Mouse (Mus musculus): ENCODE measurements around the gene Adgra1. TPM values are rescaled to one million over a fixed set of nuclear protein-coding genes. Genes with fewer than 3 reads are reported as not detected.

Gene Adgra1
- polyA plus RNA-seq, 1 experiment from 2014 or later: 14.4 TPM

- peak overlapping the region; percentile 28 for H3K4me2 ChIP-seq (replicated peaks; ENCODE audit: low read depth, low read length)
- DNase-seq (ENCODE audit: low spot score) (no peak), ATAC-seq (ENCODE audit: low FRiP score) (peak; percentile 34; the same call in 1 of the 2 replicates)
- peak overlapping the region; percentile 47; the same call in 1 of the 2 replicates for H3K27ac ChIP-seq (ENCODE audit: low read depth, low read length)
- H3K9me3 ChIP-seq (ENCODE audit: control insufficient read depth, low read length): no peaks in the 10 kb centered on the region
- H3K4me3 ChIP-seq (ENCODE audit: low read depth, low read length): 0 out of 2 replicates have a peak overlapping the region, but pooled peaks have one; percentile 4
- H3K4me1 ChIP-seq (replicated peaks; ENCODE audit: control insufficient read depth, insufficient read depth, low read length): 0 out of 2 replicates have a peak, but pooled peaks cover 2% of the 10 kb centered on the region
- peak overlapping the region; percentile 24 for H3K9ac ChIP-seq (ENCODE audit: low read depth, low read length)
- no peaks in the 10 kb centered on the region for H3K27me3 ChIP-seq (ENCODE audit: control insufficient read depth, insufficient read depth, low read length)
- H3K36me3 ChIP-seq (ENCODE audit: control insufficient read depth, insufficient read depth, low read length): no peaks in the 10 kb centered on the region
- WGBS: 20% methylated on average over 6 of the region's 6 CpGs
These were observed 71.3 kb downstream of the Adgra1 start for GRCm38 (mm10) chr7:139905261-139905660.

- ATAC-seq (ENCODE audit: low FRiP score) (peak; percentile 55), DNase-seq (ENCODE audit: low spot score) (peak; percentile 76)
- Histone ChIP-seq H3K36me3 (ENCODE audit: control insufficient read depth, insufficient read depth, low read length) (no peaks in the 10 kb centered on the region), H3K4me3 (ENCODE audit: low read depth, low read length) (0 out of 2 replicates have a peak overlapping the region, but pooled peaks have one; percentile 4), H3K4me2 (replicated peaks; ENCODE audit: low read depth, low read length) (peak overlapping the region; percentile 28), H3K9ac (ENCODE audit: low read depth, low read length) (peak overlapping the region; percentile 24), H3K27ac (ENCODE audit: low read depth, low read length) (peak overlapping the region; percentile 47; the same call in 1 of the 2 replicates), H3K9me3 (ENCODE audit: control insufficient read depth, low read length) (no peaks in the 10 kb centered on the region), H3K4me1 (replicated peaks; ENCODE audit: control insufficient read depth, insufficient read depth, low read length) (0 out of 2 replicates have a peak, but pooled peaks cover 2% of the 10 kb centered on the region), H3K27me3 (ENCODE audit: control insufficient read depth, insufficient read depth, low read length) (no peaks in the 10 kb centered on the region)
- 2% methylated on average over 6 of the region's 6 CpGs for WGBS
These were observed 71.7 kb downstream of the Adgra1 start for GRCm38 (mm10) chr7:139905661-139906060.

- Histone ChIP-seq H3K4me3 (ENCODE audit: low read depth, low read length) (no peak overlapping the region), H3K27me3 (ENCODE audit: control insufficient read depth, insufficient read depth, low read length) (no peaks in the 10 kb centered on the region; the same call in 1 of the 2 replicates), H3K27ac (ENCODE audit: low read depth, low read length) (no peak overlapping the region), H3K4me1 (replicated peaks; ENCODE audit: control insufficient read depth, insufficient read depth, low read length) (0 out of 2 replicates have a peak, but pooled peaks cover 2% of the 10 kb centered on the region), H3K9ac (ENCODE audit: low read depth, low read length) (no peak overlapping the region), H3K9me3 (ENCODE audit: control insufficient read depth, low read length) (no peaks in the 10 kb centered on the region), H3K36me3 (ENCODE audit: control insufficient read depth, insufficient read depth, low read length) (no peaks in the 10 kb centered on the region), H3K4me2 (replicated peaks; ENCODE audit: low read depth, low read length) (no peak overlapping the region)
- no peak for DNase-seq (ENCODE audit: low spot score)
- WGBS: 72% methylated on average over 5 of the region's 5 CpGs
- ATAC-seq (ENCODE audit: low FRiP score): no peak
These were observed 74.2 kb downstream of the Adgra1 start for GRCm38 (mm10) chr7:139908176-139908575.

GRCm38 (mm10) chr7:139909469-139909868 lies 75.5 kb downstream of the Adgra1 start:
- no peak overlapping the region for H3K9ac ChIP-seq (ENCODE audit: low read depth, low read length)
- no peak overlapping the region for H3K4me2 ChIP-seq (replicated peaks; ENCODE audit: low read depth, low read length)
- H3K4me3 ChIP-seq (ENCODE audit: low read depth, low read length): no peak overlapping the region
- no peaks in the 10 kb centered on the region for H3K36me3 ChIP-seq (ENCODE audit: control insufficient read depth, insufficient read depth, low read length)
- 49% methylated on average over 6 of the region's 6 CpGs for WGBS
- no peak for DNase-seq (ENCODE audit: low spot score)
- 0 out of 2 replicates have a peak, but pooled peaks cover 2% of the 10 kb centered on the region for H3K4me1 ChIP-seq (replicated peaks; ENCODE audit: control insufficient read depth, insufficient read depth, low read length)
- H3K9me3 ChIP-seq (ENCODE audit: control insufficient read depth, low read length): no peaks in the 10 kb centered on the region
- H3K27me3 ChIP-seq (ENCODE audit: control insufficient read depth, insufficient read depth, low read length): peaks cover 7% of the 10 kb centered on the region
- no peak overlapping the region for H3K27ac ChIP-seq (ENCODE audit: low read depth, low read length)
- ATAC-seq (ENCODE audit: low FRiP score): no peak

GRCm38 (mm10) chr7:139910204-139910835 lies 76.3 kb downstream of the Adgra1 start:
- no peak for ATAC-seq (ENCODE audit: low FRiP score)
- no peak overlapping the region for H3K4me3 ChIP-seq (ENCODE audit: low read depth, low read length)
- H3K36me3 ChIP-seq (ENCODE audit: control insufficient read depth, insufficient read depth, low read length): no peaks in the 10 kb centered on the region
- H3K9ac ChIP-seq (ENCODE audit: low read depth, low read length): no peak overlapping the region
- H3K4me1 ChIP-seq (replicated peaks; ENCODE audit: control insufficient read depth, insufficient read depth, low read length): no peaks in the 10 kb centered on the region
- WGBS: 58% methylated on average over 11 of the region's 11 CpGs
- H3K4me2 ChIP-seq (replicated peaks; ENCODE audit: low read depth, low read length): no peak overlapping the region
- no peak for DNase-seq (ENCODE audit: low spot score)
- H3K27ac ChIP-seq (ENCODE audit: low read depth, low read length): no peak overlapping the region
- H3K9me3 ChIP-seq (ENCODE audit: control insufficient read depth, low read length): no peaks in the 10 kb centered on the region
- peaks cover 9% of the 10 kb centered on the region for H3K27me3 ChIP-seq (ENCODE audit: control insufficient read depth, insufficient read depth, low read length)

- H3K4me1 ChIP-seq (replicated peaks; ENCODE audit: control insufficient read depth, insufficient read depth, low read length): no peaks in the 10 kb centered on the region
- peaks cover 12% of the 10 kb centered on the region for H3K27me3 ChIP-seq (ENCODE audit: control insufficient read depth, insufficient read depth, low read length)
- no peak overlapping the region for H3K27ac ChIP-seq (ENCODE audit: low read depth, low read length)
- H3K4me2 ChIP-seq (replicated peaks; ENCODE audit: low read depth, low read length): peak overlapping the region; percentile 41
- WGBS: 10% methylated on average over 29 of the region's 29 CpGs
- no peak overlapping the region for H3K9ac ChIP-seq (ENCODE audit: low read depth, low read length)
- ATAC-seq (ENCODE audit: low FRiP score) (peak; percentile 63), DNase-seq (ENCODE audit: low spot score) (peak; percentile 65)
- H3K9me3 ChIP-seq (ENCODE audit: control insufficient read depth, low read length): no peaks in the 10 kb centered on the region
- H3K4me3 ChIP-seq (ENCODE audit: low read depth, low read length): peak overlapping the region; percentile 28; the same call in 1 of the 2 replicates
- no peaks in the 10 kb centered on the region for H3K36me3 ChIP-seq (ENCODE audit: control insufficient read depth, insufficient read depth, low read length)
These were observed 80.4 kb downstream of the Adgra1 start for GRCm38 (mm10) chr7:139914141-139915047.

GRCm38 (mm10) chr7:139915646-139916257 lies 81.8 kb downstream of the Adgra1 start:
- Histone ChIP-seq H3K27ac (ENCODE audit: low read depth, low read length) (no peak overlapping the region), H3K4me1 (replicated peaks; ENCODE audit: control insufficient read depth, insufficient read depth, low read length) (no peaks in the 10 kb centered on the region), H3K4me2 (replicated peaks; ENCODE audit: low read depth, low read length) (no peak overlapping the region), H3K9ac (ENCODE audit: low read depth, low read length) (no peak overlapping the region), H3K9me3 (ENCODE audit: control insufficient read depth, low read length) (no peaks in the 10 kb centered on the region), H3K36me3 (ENCODE audit: control insufficient read depth, insufficient read depth, low read length) (no peaks in the 10 kb centered on the region), H3K4me3 (ENCODE audit: low read depth, low read length) (no peak overlapping the region), H3K27me3 (ENCODE audit: control insufficient read depth, insufficient read depth, low read length) (peaks cover 12% of the 10 kb centered on the region)
- DNase-seq (ENCODE audit: low spot score) (peak; percentile 19), ATAC-seq (ENCODE audit: low FRiP score) (no peak)
- 6% methylated on average over 14 of the region's 14 CpGs for WGBS

- WGBS: 4% methylated on average over 1 of the region's 1 CpGs
- Histone ChIP-seq H3K4me2 (replicated peaks; ENCODE audit: low read depth, low read length) (no peak overlapping the region), H3K9ac (ENCODE audit: low read depth, low read length) (no peak overlapping the region), H3K4me1 (replicated peaks; ENCODE audit: control insufficient read depth, insufficient read depth, low read length) (no peaks in the 10 kb centered on the region), H3K36me3 (ENCODE audit: control insufficient read depth, insufficient read depth, low read length) (no peaks in the 10 kb centered on the region), H3K27ac (ENCODE audit: low read depth, low read length) (no peak overlapping the region), H3K4me3 (ENCODE audit: low read depth, low read length) (no peak overlapping the region), H3K27me3 (ENCODE audit: control insufficient read depth, insufficient read depth, low read length) (peaks cover 12% of the 10 kb centered on the region), H3K9me3 (ENCODE audit: control insufficient read depth, low read length) (no peaks in the 10 kb centered on the region)
- DNase-seq (ENCODE audit: low spot score) (peak; percentile 31), ATAC-seq (ENCODE audit: low FRiP score) (no peak)
These were observed 82.4 kb downstream of the Adgra1 start for GRCm38 (mm10) chr7:139916345-139916744.

Data from hindbrain, embryonic 11.5 days (tissue).